Mouse (Mus musculus) bone marrow, adult 2 months (tissue): ENCODE data around the gene Fbxl15. TPM values are rescaled to one million over a fixed set of nuclear protein-coding genes. Genes with fewer than 3 reads are reported as not detected.

Source experiments
- H3K27ac ChIP-seq: fragments of 200-500 bp; 2 replicates; pipeline ENCODE4 v1.5.1; 2012; ENCODE audit warnings: low read depth, mild to moderate bottlenecking, control low read depth, inconsistent platforms, low read length; ENCODE audit not compliant: control insufficient read depth, poor library complexity, insufficient read depth
- H3K4me1 ChIP-seq: fragments of 200-500 bp; 2 replicates; pipeline ENCODE4 v1.6.1; 2011; ENCODE audit warnings: low read length; ENCODE audit not compliant: control insufficient read depth, insufficient read depth
- H3K4me3 ChIP-seq: fragments of 200-500 bp; replicated peaks from 2 replicates; pipeline ENCODE3; 2011; ENCODE audit warnings: mild to moderate bottlenecking, low read depth, low read length, control low read depth; ENCODE audit not compliant: control insufficient read depth
- CTCF ChIP-seq: fragments of 200-500 bp; IDR thresholded peaks from 2 replicates; pipeline ENCODE4 v1.5.1; 2011; ENCODE audit warnings: low read length, control low read depth; ENCODE audit not compliant: control insufficient read depth, insufficient read depth
- POLR2A ChIP-seq: fragments of 200-500 bp; IDR thresholded peaks from 2 replicates; pipeline ENCODE4 v1.6.1; 2011; ENCODE audit warnings: low read depth, mild to moderate bottlenecking, control low read depth, low read length, borderline replicate concordance; ENCODE audit not compliant: control insufficient read depth
- WGBS: fragments of 180-500 bp; shearing (Covaris S2); methylation state at CpG from one replicate; pipeline ENCODE4 v1.1.7; 2018; 5-methylcytosine and 5-hydroxymethylcytosine counted together
- polyA plus RNA-seq: library from polyadenylated mRNA; stranded (reverse); fragments of >200 nt; gene quantifications from 2 replicates; pipeline ENCODE4 v1.2.4, GENCODE M21; 2011; ENCODE audit warnings: low replicate concordance; ENCODE audit not compliant: missing spikeins, insufficient read depth, insufficient read length

The Fbxl15 gene
- polyA plus RNA-seq, 1 experiment, result 1.2 TPM

DNA sequence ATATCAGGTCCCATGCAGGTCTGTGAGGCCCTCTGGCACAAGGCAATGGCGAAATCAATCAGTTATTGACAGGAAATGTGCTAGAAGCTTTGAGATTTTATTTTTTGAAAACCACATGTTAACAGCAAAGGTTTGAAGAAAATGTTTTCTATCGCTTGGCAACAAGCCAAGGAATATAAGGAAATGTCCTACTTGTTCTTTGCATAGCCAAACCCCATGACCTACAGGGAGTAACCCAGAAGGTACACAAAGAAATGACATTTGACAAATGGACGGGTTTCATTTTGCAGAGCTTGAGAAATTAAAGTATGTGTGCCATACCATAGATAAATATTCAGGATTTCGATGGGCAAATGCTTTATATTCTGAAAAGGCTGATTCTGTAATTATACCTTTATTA lies 31.0 kb upstream of the Fbxl15 start:
- Histone ChIP-seq H3K4me1 (no peaks in the 10 kb centered on the region), H3K27ac (no peak overlapping the region), H3K4me3 (no peak overlapping the region)
- TF ChIP-seq POLR2A, result no peak
- no peak for TF ChIP-seq CTCF
- 75% methylated on average over 4 of the region's 4 CpGs for WGBS

DNA sequence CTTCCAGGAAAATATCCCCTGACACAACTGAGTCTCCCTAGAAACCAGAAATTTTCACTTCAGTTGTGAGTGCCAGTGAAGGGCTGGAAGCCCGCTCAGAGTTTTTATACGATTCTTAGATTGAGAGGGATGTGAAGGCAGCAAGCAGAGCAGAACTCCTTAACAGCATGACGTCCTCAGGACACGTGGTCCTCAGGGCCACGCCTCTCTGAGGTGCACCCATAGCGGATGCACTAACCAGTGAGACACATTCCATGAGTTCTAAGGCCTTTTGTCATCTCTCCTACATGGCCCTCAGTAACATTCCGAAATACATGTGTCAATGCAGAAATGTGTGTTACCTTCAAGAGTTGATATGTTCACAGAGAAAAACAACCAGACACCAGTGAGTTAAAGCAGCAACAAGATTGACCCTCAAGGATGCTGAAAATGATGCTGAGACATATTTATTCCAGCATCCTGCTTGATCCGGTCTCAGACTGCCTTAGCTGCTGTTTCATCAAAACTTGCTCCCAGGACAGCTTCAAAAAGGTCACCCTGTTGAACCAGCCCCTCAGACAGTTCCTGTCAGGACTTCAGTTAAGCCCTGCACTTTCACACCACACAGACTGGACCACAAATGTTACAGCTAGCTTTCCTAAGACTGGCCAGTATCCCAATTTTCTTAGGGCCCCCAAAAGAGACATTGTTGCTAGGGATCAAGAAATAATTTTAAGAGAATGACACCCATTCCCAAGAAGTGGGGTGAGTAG lies 27.5 kb upstream of the Fbxl15 start:
- TF ChIP-seq CTCF (no peak), POLR2A (no peak)
- Histone ChIP-seq H3K4me1 (peaks cover 1% of the 10 kb centered on the region; the same call in 1 of the 2 replicates), H3K27ac (no peak overlapping the region), H3K4me3 (no peak overlapping the region)
- WGBS, result 53% methylated on average over 8 of the region's 8 CpGs

DNA sequence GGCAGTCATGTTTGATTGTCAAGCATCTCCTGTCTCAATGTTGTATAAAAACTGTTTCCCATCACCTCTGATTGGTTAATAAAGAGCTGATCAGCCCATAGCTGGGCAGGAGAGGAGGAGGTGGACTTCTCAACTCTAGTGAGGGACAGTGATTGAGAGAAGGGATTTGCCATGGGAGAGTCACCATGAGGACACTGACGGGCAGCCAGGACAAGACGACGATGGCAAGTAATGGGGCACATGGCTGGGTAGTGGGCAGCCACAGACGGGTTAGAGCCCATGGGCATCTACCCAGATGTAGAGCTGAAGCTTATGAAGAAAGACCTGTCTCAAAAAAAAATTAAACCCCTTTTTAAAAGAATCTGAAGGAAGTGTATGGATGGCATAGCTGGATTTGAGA lies 25.4 kb upstream of the Fbxl15 start:
- Histone ChIP-seq H3K27ac (no peak overlapping the region), H3K4me1 (peaks cover 1% of the 10 kb centered on the region; the same call in 1 of the 2 replicates), H3K4me3 (no peak overlapping the region)
- TF ChIP-seq CTCF (no peak), POLR2A (no peak)
- 89% methylated on average over 4 of the region's 4 CpGs for WGBS

DNA sequence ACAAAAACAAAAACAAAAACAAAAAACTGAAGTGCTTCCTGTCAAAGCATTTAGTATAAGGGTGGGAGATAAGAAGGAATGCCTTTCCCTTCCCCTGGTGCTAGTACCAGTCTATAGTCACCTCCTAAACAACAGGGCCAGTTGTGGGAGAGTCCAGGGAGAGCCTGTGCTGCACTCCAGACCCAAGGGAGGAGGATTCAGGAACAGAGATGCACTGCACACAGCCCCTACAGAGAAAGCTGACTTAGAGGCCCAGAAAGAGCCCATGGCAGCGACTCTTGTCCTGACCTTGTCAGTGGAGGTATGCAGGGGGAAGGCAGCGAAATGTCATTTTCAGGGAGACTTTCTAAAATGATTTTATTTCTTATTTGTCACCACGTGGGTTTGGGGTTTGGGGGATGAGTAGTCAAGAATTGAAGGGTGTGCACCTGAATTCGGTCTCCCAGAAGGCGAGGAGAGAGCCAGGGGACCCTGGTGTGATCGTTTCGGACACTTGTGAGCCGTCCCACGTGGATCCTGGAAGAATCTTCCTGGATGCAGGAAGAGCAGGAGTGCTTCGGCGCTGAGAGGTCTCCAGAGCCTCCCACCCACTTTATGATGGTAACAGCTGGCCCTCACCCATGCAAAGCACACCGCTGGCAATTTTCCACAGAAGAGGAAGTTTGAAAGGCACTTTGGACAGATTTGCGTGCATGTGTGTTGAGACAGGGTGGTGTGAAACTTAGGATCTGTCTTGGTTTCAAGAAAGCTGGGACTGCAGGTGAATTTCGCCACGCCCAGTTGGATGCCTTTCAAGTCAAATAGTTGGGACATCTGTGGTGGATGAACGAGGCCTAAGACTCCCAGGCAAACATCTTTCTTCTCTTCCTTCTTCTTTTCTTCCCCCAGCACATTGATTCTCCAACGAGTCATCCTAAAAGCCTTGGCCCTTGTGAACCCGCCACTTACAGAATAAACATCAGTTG lies 24.5 kb upstream of the Fbxl15 start:
- Histone ChIP-seq H3K27ac (peak overlapping the region; percentile 87; the same call in 1 of the 2 replicates), H3K4me1 (peaks cover 1% of the 10 kb centered on the region; the same call in 1 of the 2 replicates), H3K4me3 (peak overlapping the region; percentile 10)
- 46% methylated on average over 18 of the region's 18 CpGs for WGBS
- TF ChIP-seq POLR2A (no peak), CTCF (no peak)

DNA sequence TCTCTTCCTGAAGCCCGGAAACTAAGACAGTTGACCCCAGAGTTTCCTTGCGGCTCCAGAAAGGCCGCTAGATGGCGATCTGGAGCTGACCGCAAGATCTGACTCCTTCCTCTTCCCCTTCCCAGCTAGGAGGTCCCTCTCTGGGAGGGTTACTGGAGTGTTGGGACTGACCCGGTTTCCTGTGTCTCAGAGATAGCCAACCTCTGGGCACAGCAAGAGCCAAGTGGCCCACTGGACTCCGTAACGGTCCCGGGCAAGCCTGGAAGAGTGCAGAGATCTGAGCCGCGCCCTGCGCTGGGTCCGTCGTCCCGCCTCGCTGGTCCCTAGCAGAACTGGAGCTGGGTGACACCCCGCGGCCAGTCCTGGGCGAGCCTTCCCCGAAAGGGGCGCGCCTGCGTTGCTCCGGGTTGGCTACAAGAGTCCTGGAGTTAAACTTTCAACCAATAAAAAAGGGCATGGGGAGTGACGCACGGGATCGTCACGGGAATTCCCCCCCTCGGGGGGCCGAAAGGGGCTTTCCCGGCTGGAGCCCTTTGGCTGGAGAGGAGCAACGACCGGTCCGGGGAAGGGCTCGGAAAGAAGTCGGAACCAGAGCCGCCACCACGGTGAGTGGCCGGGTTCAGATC lies 23.7 kb upstream of the Fbxl15 start, which contains the start of gene Nfkb2:
TSS of gene Nfkb2 (plus strand) at position 105 of the 626 bp plus-strand sequence.
- TF ChIP-seq CTCF (peak; percentile 84), POLR2A (peak; percentile 92; the same call in 1 of the 2 replicates)
- peak within 1 kb of the TSS; percentile 87 for H3K27ac ChIP-seq
- H3K4me3 ChIP-seq, result peak within 1 kb of the TSS; percentile 90
- peaks cover 1% of the 10 kb centered on the region; the same call in 1 of the 2 replicates for H3K4me1 ChIP-seq
- under 1% methylated on average over 39 of the region's 39 CpGs for WGBS

DNA sequence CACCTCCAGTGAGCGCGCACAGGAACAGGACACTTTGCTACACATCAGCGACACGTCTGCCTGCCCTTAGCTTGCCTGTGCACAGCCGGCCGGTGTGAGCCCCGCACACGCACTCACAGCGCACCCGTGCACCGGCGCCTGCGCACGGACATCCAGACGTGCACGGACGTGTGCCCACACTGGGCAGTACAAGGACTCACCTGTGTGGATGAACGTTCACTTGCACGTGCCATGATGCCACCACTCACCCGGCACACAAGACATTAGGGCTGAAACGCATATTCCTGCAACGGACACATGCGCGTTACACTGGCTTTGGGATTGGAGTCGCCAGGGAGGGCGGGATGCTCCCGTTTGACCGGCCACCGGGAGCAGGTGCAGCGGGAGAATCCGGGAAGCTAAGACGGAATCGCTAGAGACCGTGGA lies 23.1 kb upstream of the Fbxl15 start:
- Histone ChIP-seq H3K4me3 (peak overlapping the region; percentile 90), H3K27ac (peak overlapping the region; percentile 87), H3K4me1 (peaks cover 3% of the 10 kb centered on the region)
- WGBS, result under 1% methylated on average over 34 of the region's 34 CpGs
- TF ChIP-seq POLR2A (peak; percentile 12; the same call in 1 of the 2 replicates), CTCF (no peak)

DNA sequence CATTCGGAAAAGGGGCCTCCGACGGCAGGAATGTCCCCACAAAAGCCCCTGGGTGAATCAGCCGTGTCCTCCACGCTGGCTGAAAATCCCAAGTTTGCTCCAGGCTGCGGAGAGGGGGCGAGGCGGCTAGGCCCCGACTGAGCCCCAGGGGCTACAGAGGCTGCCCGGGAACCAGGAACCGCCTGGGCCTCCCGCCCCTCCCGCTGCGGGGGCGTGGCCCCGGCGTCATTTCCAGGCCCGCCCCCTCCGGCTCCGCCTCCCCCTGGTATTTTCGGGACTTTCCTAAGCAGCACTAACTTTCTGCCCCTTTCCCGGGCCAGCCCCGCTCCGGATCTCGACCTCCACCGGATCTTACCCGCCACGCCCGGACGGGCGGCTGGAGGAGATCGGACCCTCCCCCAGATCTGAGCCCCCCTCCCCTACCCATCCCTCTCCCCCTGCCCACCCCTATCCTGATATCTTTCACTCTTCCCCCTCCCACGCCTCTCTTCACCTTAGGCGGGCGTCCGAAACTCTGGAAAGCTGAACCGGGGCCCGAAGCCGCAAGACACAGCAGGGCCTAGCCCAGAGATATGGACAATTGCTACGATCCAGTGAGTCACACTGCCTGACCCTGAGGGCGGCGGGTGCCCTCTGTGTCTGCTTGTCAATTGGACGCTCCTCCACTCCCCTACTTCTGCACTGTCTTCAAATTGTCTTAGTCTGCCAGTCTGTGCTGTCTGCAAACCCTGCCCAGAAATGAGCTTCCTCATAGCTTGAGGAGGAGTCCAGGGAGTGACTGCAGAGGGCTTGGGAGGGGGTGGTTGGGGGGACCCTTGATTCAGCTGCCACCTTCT lies 22.3 kb upstream of the Fbxl15 start:
- peaks cover 3% of the 10 kb centered on the region for H3K4me1 ChIP-seq
- peak overlapping the region; percentile 87 for H3K27ac ChIP-seq
- H3K4me3 ChIP-seq, result peak overlapping the region; percentile 90
- TF ChIP-seq CTCF (no peak), POLR2A (peak; percentile 82; the same call in 1 of the 2 replicates)
- under 1% methylated on average over 43 of the region's 43 CpGs for WGBS

DNA sequence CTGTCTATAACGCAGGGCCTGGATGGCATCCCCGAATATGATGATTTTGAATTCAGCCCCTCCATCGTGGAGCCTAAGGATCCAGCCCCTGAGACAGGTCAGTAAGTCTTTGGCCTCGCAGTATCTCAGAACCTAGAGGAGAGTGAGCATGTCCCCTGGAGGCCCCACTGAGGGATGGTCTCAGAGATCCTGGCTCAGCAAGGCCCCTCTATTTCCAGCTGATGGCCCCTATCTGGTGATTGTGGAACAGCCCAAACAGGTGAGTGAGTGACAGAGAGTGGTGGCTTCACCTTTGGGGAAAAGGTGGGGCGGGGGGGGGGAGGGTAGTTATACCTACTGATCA lies 21.7 kb upstream of the Fbxl15 start:
- TF ChIP-seq POLR2A, result no peak
- no peak for TF ChIP-seq CTCF
- 57% methylated on average over 5 of the region's 5 CpGs for WGBS
- Histone ChIP-seq H3K27ac (no peak overlapping the region), H3K4me1 (peaks cover 3% of the 10 kb centered on the region), H3K4me3 (no peak overlapping the region)
